Mouse (Mus musculus): ENCODE data around the gene Sorcs2. TPM values are rescaled to one million over a fixed set of nuclear protein-coding genes. Genes with fewer than 3 reads are reported as not detected.

The Sorcs2 gene
- 5.7 TPM for polyA plus RNA-seq (2017; shearing (Covaris generic))

GRCm38 (mm10) chr5:36397837-36398282 lies at the start of gene Sorcs2:
Gene Sorcs2 (minus strand): TSS chr5:36398139.

DNA sequence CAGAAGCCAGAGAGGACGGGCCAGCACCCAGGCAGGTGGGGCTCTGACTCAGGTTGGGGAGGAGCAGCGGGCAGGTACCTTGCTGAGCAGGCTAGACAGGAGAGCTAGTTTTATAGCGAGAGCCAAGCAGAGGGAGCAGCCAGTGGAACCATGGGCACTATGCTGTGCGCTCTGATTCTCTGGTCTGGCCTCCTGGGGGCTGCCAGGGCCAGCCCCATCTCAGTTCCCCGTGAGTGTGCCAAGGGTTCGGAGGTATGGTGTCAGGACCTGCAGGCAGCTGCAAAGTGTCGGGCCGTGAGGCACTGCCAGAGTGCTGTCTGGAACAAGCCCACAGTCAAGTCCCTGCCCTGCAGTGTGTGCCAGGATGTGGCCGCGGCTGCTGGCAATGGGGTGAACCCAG lies 194.0 kb downstream of the Sorcs2 start, which contains the start of gene Psapl1:
Gene Psapl1, plus strand, starts transcription at position 106 of the 400 bp plus-strand sequence.

Other genes with a start within 250 kb of the Sorcs2 start
- gene Psapl1, start 194.1 kb downstream of the Sorcs2 start, polyA plus RNA-seq (2017; shearing (Covaris generic)): not detected
- gene Grpel1, start 66.9 kb upstream of the Sorcs2 start, polyA plus RNA-seq (2017; shearing (Covaris generic)): 41.7 TPM
- gene Tada2b, start 86.1 kb upstream of the Sorcs2 start, polyA plus RNA-seq (2017; shearing (Covaris generic)): 1.6 TPM
- not detected for gene Ccdc96, start 86.4 kb upstream of the Sorcs2 start, polyA plus RNA-seq (2017; shearing (Covaris generic))
- 110 TPM for gene Tbc1d14, start 195.1 kb upstream of the Sorcs2 start, polyA plus RNA-seq (2017; shearing (Covaris generic))